Mouse (Mus musculus) hematopoietic stem cell, adult 5-6 weeks (primary cell): ENCODE measurements around the gene Mmp20. TPM values are rescaled to one million over a fixed set of nuclear protein-coding genes. Genes with fewer than 3 reads are reported as not detected.

Experiments
- ATAC-seq, 2 experiments: fragments of 125-278 bp in 1 of 2; replicated peaks in 1 of 2; 2 replicates each; pipeline ENCODE4 v1.8.0; 2016 to 2017; ENCODE audit warnings: inconsistent platforms in 2 of 2, mild to moderate bottlenecking in 2 of 2, moderate number of reproducible peaks in 2 of 2, low read depth in 1 of 2, moderate TSS enrichment in 1 of 2; ENCODE audit not compliant: low FRiP score in 2 of 2, poor library complexity in 2 of 2, severe bottlenecking in 2 of 2, insufficient read depth in 1 of 2, low TSS enrichment in 1 of 2
- total RNA-seq: library from RNA; stranded (forward); fragments of 172-1452, 232-1000 nt; gene quantifications from 2 replicates; pipeline ENCODE4 v1.2.3, GENCODE M21; 2017

Mmp20 gene
- total RNA-seq, 1 experiment from 2014 or later, result not detected

DNA sequence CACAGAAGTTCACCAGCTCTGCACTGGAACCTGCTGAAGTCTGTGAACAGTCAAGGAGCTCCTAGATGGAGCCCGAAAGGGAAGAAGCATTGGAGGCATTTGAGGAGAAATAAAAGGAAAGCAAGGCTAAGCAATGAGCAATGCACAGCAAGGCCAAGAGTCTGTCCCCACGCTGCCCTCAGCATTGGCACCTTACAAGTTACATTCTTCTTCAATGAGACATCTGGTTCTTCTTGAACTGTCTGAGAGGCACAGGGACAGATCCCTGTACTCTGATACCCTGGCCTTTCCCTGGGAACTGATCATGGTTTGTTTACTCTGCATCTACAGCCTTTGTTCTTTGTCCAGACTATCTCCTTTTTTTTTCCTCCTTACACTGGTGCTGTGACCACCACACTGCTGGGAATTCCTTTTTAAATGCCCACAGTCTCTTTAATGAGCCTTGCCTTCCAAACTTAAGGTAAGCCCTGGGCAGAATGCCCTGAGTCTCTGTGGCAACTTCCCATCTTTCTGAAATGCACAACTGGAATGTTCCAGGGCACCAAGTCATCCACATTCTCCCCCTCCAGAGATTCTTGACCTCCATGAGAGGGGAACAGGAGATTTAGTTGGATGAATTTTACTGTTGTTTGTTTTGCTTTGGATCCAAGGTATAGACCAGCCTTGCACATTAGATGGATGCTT, 50.3 kb downstream of the Mmp20 start:
- ATAC-seq, result no peak

DNA sequence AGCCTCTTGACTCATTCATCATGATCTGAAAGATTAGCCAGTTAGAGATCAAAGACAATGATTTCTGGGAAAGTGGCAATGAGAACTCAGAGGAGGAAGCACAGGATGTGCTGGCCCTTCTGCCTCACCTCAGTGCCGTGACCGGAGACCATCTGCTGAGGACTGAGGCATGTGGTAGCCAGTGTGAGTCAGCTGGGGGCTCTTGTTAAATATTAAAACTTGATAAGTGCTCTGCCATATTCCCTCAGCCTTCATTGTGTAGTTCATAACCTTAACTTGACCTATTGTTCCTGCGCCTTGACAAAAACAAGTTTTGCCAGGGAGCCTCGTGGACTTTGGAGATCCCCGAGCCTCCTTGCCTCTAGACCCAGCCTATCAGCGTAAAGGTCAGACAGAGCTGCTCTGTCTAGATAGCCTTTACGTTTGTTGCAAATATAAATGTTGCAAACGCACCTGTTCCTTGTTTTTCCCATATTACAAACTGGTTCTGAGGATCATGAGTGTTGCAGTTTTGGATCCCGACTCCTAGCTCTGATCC, 54.1 kb downstream of the Mmp20 start:
- no peak for ATAC-seq

DNA sequence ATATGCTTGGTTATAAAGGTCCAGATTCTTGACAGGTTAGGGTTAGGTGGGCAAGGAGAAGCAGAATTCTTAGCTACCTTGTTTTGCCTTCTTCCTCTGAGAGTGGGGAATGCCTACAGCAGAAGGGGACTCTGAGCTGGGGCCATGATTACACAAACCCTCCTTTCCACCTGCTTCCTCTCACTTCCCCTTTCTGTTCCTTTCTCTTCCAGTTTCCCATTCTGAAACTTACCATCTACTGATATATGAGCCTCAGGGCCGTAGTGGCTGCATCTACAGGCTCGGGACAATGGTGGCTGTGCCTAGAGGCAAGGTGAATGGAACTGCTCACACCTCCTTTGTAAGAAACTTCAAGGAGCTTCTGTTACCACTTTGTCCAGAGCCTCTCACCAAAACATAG, 58.0 kb downstream of the Mmp20 start:
- peak; percentile 17 to 51; a peak in 2 of 4 replicates for ATAC-seq

DNA sequence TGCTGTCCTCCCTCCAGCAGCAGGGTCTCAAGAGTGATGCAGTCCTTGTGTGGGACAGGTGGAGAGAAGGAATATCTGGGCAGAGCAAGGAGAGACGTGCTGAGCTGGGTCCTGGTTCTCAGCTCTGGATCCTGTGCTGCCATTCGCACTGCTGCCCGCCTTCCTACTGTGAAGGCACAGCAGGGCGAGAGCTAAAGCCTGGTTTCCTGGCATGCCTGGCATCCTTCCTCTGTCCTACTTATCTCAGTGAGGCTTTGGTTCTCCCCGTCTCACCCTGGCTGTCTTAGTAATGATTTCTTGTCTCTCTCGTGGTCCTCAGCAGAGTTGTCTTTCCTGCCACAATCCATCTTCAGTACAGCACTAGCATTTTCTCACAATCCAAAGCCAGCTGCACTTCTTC, 61.8 kb downstream of the Mmp20 start:
- ATAC-seq, result no peak

DNA sequence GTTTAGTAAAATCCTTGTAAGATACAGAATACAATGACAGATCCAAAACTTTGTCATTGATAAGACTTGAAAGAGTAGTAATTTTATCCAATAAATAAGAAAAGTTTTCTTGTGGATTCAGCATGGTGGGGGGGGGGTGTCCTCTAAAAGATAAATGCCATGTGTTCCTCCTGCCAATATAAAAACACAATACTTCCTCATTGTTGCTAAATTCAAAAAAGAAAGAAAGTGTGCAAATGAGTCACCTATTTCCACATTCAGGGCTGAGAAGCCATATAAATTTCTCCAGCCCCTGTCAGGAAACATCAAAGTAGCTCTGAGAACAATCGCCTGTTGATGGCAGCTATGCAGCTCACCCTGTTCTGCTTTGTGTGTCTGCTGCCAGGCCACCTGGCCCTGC, 63.8 kb downstream of the Mmp20 start, which contains the start of gene Mmp7:
Mmp7 (plus strand) TSS at position 301 of the 400 bp plus-strand sequence.
- no peak for ATAC-seq

DNA sequence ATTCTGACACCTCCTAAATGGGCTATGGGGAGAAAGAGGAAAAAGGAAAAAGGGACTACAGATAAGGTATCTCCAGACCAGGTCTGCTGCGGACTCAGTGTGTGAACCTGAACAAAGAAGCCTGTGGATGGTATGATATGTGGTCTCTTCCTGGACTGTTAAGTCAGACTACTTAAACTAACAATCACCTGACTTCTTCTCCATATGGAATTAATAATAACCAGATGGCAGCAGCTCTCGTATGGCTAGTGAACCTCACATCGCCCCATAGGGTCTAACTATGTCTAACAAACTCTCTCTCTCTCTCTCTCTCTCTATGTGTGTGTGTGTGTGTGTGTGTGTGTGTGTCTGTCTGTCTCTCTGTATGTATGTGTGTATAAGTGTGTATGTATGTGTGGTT, 65.9 kb downstream of the Mmp20 start:
- ATAC-seq, result no peak

DNA sequence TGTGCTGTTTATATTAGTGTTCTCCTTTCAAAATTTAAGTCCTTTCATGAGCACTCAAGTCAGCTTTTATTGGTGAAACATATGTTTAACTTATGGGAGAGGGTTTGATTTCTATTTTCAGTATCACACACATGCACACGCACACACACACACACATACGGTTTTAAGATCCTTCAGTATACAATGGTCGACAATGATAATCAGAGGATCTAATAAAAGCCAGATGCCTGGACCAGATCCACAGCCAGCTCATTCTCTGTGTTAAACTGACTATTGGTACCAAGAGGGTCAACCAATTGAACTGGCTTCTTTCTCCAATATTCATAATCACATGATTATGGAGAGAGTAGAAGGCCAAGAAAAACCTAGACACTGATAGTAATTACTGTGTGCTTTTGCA, 67.6 kb downstream of the Mmp20 start:
- no peak for ATAC-seq

DNA sequence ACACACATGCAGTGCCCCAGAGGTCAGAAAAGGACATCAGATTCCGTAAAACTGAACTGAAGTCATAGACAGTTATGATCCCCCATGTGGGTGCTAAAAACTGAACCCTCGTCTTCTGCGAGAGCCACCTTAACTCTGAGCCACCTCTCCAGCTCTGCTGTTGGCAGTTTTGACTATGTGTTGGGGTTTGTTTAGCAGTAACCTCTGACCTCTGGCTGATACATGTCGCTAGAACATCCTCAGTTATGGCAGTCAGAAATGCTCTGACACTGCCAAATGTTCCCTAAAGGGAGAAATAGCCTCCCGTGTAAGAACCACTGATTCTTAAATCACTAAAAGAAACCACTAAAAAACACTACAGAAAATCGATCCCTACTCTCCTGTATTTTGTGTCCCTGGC, 80.7 kb downstream of the Mmp20 start:
- ATAC-seq, result no peak

DNA sequence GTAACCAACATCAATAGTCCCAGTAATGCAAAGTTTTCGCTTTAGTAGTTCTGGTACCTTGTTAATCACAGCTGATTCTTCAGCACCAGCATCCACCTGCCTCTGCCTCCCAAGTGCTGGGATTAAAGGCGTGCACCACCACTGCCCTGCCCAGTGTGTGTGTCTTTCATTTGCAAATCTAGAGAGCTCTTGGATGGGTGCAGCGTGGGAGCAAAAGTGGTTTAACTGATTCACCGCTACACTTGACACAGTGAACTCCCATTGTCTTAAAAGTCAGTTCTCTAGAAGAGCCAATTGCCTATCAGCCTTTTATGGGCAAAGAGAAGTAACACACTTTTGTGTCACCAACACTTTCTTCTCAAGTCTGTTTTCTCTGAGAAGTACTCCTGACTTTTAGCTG, 83.2 kb downstream of the Mmp20 start:
- no peak for ATAC-seq

DNA sequence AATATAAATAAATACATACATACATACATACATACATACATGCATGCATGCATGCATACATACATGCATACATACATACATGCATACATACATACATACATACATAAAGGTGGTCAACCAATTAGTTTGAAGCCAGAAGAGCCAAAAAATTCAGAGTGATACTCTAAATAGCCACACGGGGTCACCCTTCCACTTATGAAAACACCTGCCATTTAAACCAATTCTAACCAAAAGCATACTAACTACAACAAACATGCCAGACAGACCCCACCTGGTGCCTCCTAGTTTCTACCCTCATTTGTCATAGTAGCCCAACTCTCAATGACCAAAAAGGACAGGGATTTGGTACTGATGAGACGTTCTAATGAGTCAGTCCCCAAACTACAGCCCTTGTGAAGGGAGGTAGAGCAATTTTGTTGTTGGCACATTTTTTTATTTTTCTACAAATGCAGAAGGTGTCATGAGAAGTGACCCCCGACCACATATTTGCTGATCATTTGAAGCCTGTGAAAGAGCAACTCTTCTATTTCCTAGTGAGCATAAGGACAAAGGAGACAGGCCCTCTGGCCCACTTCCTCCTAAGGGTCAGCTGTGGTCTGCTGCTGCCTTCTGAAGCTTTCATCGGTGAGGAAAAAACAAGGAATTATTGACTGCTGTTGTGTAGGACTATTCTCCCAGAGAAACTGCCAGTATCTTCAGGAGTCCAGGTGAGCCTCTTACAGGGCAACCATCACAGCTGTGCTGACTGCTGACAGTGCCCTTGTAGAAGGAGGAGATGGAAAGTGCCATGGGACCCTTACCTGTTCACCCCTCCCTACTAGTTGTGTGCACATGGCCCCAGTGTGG, 86.3 kb downstream of the Mmp20 start:
- ATAC-seq, result peak; percentile 84 to 89; a peak in 3 of 4 replicates

DNA sequence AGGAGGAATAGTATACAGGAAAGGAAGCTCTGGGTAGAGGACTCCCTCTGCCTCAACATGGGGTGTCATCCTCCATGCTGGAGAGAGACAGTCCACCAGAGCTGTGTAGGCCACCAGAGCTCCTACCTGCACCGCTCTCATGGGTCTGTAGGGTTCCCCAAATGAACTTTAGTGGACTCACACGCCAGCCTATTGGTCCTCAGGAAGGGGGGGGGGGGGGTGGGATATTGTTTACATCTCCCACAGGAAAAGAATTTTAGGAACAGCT, 86.8 kb downstream of the Mmp20 start:
- no peak for ATAC-seq

DNA sequence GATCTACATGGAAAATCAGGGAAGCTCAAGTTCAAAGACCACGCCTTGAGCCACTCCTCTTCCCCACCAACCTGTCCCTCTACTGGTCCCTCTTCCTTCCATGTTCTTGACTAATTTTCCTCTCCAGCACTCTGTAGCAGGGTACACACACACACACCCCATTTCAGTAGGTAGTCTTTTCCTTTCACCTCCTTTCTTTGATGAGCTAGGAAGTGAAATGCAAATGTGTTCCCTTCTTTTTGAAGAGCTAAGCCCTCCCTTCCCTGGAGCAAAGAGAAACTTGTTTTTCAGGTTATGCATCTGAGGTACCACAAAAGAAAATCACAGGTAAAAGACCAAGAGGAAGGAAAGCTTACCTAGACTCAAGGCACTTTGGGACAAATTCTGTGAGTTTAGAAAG, 93.5 kb downstream of the Mmp20 start:
- no peak for ATAC-seq

Other genes with a start within 250 kb of the Mmp20 start
- not detected in 2 replicates for gene Mmp1b, start 240.2 kb upstream of the Mmp20 start, total RNA-seq
- not detected in 2 replicates for gene Mmp3, start 182.4 kb upstream of the Mmp20 start, total RNA-seq
- not detected in 2 replicates for gene Mmp10, start 125.9 kb upstream of the Mmp20 start, total RNA-seq
- 48.4 and 79.7 TPM in 2 replicates for gene Mmp8, start 69.8 kb upstream of the Mmp20 start, total RNA-seq
- not detected in 2 replicates for gene Mmp27, start 56.8 kb upstream of the Mmp20 start, total RNA-seq
- gene Mmp7, start 63.9 kb downstream of the Mmp20 start, total RNA-seq, result not detected in 2 replicates
- gene Tmem123, start 135.8 kb downstream of the Mmp20 start, total RNA-seq, result 185 and 188 TPM in 2 replicates
- gene Birc2, start 208.8 kb downstream of the Mmp20 start, total RNA-seq, result 106 and 107 TPM in 2 replicates
- 87.4 and 95.3 TPM in 2 replicates for gene Birc3, start 245.0 kb downstream of the Mmp20 start, total RNA-seq